Mouse (Mus musculus): ENCODE results near the gene Rnf212b. TPM values are rescaled to one million over a fixed set of nuclear protein-coding genes. Genes with fewer than 3 reads are reported as not detected.

Gene Rnf212b
- total and polyA plus RNA-seq, 2 experiments: not detected

GRCm38 (mm10) chr14:54781610-54782365, 32.2 kb upstream of the Rnf212b start, which contains the start of gene Slc7a8:
Gene Slc7a8 (minus strand): TSS chr14:54781946.
- no peaks in the 10 kb centered on the region for H3K36me3 ChIP-seq (ENCODE audit: control insufficient read depth, insufficient read depth, low read length)
- H3K27me3 ChIP-seq (ENCODE audit: control insufficient read depth, insufficient read depth, low read length): 0 out of 2 replicates have a peak, but pooled peaks cover 2% of the 10 kb centered on the region
- H3K4me1 ChIP-seq (ENCODE audit: control insufficient read depth, insufficient read depth, low read length): peaks cover 7% of the 10 kb centered on the region; the same call in 1 of the 2 replicates
- TF ChIP-seq CTCF (IDR thresholded peaks at IDR 0.05; ENCODE audit: low read depth, low read length) (no peak), POLR2A (IDR thresholded peaks at IDR 0.05; ENCODE audit: extremely low read depth, insufficient read depth, low read length) (0 out of 2 replicates have a peak, but pooled peaks have one; percentile 29)
- peak within 1 kb of the TSS; percentile 38; the same call in 1 of the 2 replicates for H3K9ac ChIP-seq (ENCODE audit: low read depth, low read length)
- no peak within 1 kb of the TSS for H3K27ac ChIP-seq (replicated peaks; ENCODE audit: insufficient read depth, low read depth, low read length)
- no peaks in the 10 kb centered on the region for H3K79me2 ChIP-seq (ENCODE audit: control insufficient read depth, insufficient read depth, low read length)
- peak within 1 kb of the TSS; percentile 57 for H3K4me3 ChIP-seq (ENCODE audit: insufficient read depth, low read depth, low read length)
- no peak for DNase-seq (ENCODE audit: extremely low read depth, low read depth, low spot score)
- 4% methylated on average over 37 of the region's 37 CpGs for WGBS

DNA sequence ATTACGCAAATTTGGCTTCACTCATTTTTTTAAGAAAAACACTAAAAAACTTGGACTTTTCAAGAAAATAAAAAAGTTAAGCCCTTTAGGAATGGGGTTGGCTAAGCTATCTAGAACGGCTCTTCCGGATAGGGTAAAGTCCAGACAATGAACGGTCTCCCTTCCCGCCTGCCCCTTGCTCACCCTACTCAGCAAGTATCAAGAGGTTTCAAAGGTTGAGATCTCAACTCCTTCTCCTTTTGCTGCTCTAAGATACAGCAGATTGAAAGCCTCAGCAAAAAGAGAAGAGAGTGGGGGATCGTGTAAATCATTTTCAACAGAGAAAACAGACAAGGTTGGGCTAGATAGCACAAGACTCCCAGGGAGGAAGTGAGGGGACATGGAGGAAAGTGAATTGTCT, 31.0 kb upstream of the Rnf212b start:
- Histone ChIP-seq H3K79me2 (ENCODE audit: control insufficient read depth, insufficient read depth, low read length) (no peaks in the 10 kb centered on the region), H3K9ac (ENCODE audit: low read depth, low read length) (no peak overlapping the region), H3K27ac (replicated peaks; ENCODE audit: insufficient read depth, low read depth, low read length) (no peak overlapping the region), H3K4me1 (ENCODE audit: control insufficient read depth, insufficient read depth, low read length) (peaks cover 7% of the 10 kb centered on the region; the same call in 1 of the 2 replicates), H3K4me3 (ENCODE audit: insufficient read depth, low read depth, low read length) (no peak overlapping the region), H3K36me3 (ENCODE audit: control insufficient read depth, insufficient read depth, low read length) (no peaks in the 10 kb centered on the region), H3K27me3 (ENCODE audit: control insufficient read depth, insufficient read depth, low read length) (0 out of 2 replicates have a peak, but pooled peaks cover 2% of the 10 kb centered on the region)
- 74% methylated on average over 6 of the region's 6 CpGs for WGBS
- DNase-seq (ENCODE audit: extremely low read depth, low read depth, low spot score): no peak
- TF ChIP-seq CTCF (IDR thresholded peaks at IDR 0.05; ENCODE audit: low read depth, low read length): no peak
- no peak for TF ChIP-seq POLR2A (IDR thresholded peaks at IDR 0.05; ENCODE audit: extremely low read depth, insufficient read depth, low read length)

- WGBS: 72% methylated on average over 4 of the region's 4 CpGs
- peak; percentile 61 for DNase-seq (ENCODE audit: extremely low read depth, low read depth, low spot score)
These were observed 28.0 kb upstream of the Rnf212b start for GRCm38 (mm10) chr14:54785898-54786297.

DNA sequence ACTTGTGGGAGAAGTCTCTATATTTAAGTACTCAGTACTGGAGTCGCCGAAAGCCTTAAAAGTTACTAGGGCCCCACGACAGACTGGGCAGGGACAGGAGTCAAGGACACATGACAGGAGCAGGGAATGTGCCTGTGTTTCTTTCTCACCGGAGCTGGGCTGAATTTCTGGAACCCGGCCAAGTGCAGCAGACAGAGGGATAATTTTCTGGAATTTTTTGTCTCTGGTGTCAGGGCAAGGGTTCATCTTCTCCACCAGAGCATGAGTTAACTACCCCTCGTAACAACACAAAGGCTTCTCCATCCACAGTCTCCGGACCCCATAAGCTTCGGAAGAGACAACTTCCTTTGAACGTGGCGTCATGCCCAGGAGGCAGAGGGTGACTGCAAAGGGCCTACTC, 27.5 kb upstream of the Rnf212b start:
- Histone ChIP-seq H3K79me2 (ENCODE audit: control insufficient read depth, insufficient read depth, low read length) (no peaks in the 10 kb centered on the region), H3K36me3 (ENCODE audit: control insufficient read depth, insufficient read depth, low read length) (no peaks in the 10 kb centered on the region), H3K27me3 (ENCODE audit: control insufficient read depth, insufficient read depth, low read length) (no peaks in the 10 kb centered on the region), H3K27ac (replicated peaks; ENCODE audit: insufficient read depth, low read depth, low read length) (no peak overlapping the region), H3K9ac (ENCODE audit: low read depth, low read length) (no peak overlapping the region), H3K4me1 (ENCODE audit: control insufficient read depth, insufficient read depth, low read length) (peaks cover 3% of the 10 kb centered on the region; the same call in 1 of the 2 replicates), H3K4me3 (ENCODE audit: insufficient read depth, low read depth, low read length) (no peak overlapping the region)
- 55% methylated on average over 10 of the region's 10 CpGs for WGBS
- no peak for TF ChIP-seq POLR2A (IDR thresholded peaks at IDR 0.05; ENCODE audit: extremely low read depth, insufficient read depth, low read length)
- DNase-seq (ENCODE audit: extremely low read depth, low read depth, low spot score): no peak

More at GRCm38 (mm10) chr14:54785898-54786297, 28.0 kb upstream of the Rnf212b start:
- Histone ChIP-seq H3K4me1 (ENCODE audit: control insufficient read depth, insufficient read depth, low read length) (peaks cover 6% of the 10 kb centered on the region; the same call in 1 of the 2 replicates), H3K9ac (ENCODE audit: low read depth, low read length) (no peak overlapping the region), H3K79me2 (ENCODE audit: control insufficient read depth, insufficient read depth, low read length) (no peaks in the 10 kb centered on the region), H3K36me3 (ENCODE audit: control insufficient read depth, insufficient read depth, low read length) (no peaks in the 10 kb centered on the region), H3K27ac (replicated peaks; ENCODE audit: insufficient read depth, low read depth, low read length) (no peak overlapping the region), H3K4me3 (ENCODE audit: insufficient read depth, low read depth, low read length) (no peak overlapping the region), H3K27me3 (ENCODE audit: control insufficient read depth, insufficient read depth, low read length) (0 out of 2 replicates have a peak, but pooled peaks cover 2% of the 10 kb centered on the region)
- no peak for TF ChIP-seq POLR2A (IDR thresholded peaks at IDR 0.05; ENCODE audit: extremely low read depth, insufficient read depth, low read length)
- TF ChIP-seq CTCF (IDR thresholded peaks at IDR 0.05; ENCODE audit: low read depth, low read length): peak; percentile 75

DNA sequence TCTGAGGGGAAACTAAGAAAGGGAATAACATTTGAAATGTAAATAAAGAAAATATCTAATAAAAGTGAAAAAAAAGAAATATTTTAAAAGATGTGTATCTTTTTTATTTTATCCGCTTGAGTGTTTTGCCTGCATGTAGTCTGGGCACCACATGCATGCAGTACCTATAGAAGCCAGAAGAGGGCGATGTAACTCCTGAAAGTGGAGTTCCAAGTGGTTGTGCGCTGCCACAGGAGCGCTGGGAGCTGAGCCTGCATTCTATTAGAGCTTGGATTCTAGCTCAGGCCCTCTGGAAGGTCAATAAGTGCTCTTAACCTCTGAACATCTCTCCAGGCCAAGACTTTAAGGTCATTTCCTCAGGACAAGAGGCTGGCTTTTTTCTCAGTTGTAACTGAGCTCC, 26.7 kb upstream of the Rnf212b start:
- no peak overlapping the region for H3K9ac ChIP-seq (ENCODE audit: low read depth, low read length)
- H3K4me1 ChIP-seq (ENCODE audit: control insufficient read depth, insufficient read depth, low read length): no peaks in the 10 kb centered on the region
- 68% methylated on average over 4 of the region's 4 CpGs for WGBS
- TF ChIP-seq CTCF (IDR thresholded peaks at IDR 0.05; ENCODE audit: low read depth, low read length) (peak; percentile 47), POLR2A (IDR thresholded peaks at IDR 0.05; ENCODE audit: extremely low read depth, insufficient read depth, low read length) (no peak)
- no peaks in the 10 kb centered on the region for H3K36me3 ChIP-seq (ENCODE audit: control insufficient read depth, insufficient read depth, low read length)
- H3K27ac ChIP-seq (replicated peaks; ENCODE audit: insufficient read depth, low read depth, low read length): no peak overlapping the region
- H3K27me3 ChIP-seq (ENCODE audit: control insufficient read depth, insufficient read depth, low read length): no peaks in the 10 kb centered on the region
- H3K4me3 ChIP-seq (ENCODE audit: insufficient read depth, low read depth, low read length): no peak overlapping the region
- no peaks in the 10 kb centered on the region for H3K79me2 ChIP-seq (ENCODE audit: control insufficient read depth, insufficient read depth, low read length)
- DNase-seq (ENCODE audit: extremely low read depth, low read depth, low spot score): no peak

DNA sequence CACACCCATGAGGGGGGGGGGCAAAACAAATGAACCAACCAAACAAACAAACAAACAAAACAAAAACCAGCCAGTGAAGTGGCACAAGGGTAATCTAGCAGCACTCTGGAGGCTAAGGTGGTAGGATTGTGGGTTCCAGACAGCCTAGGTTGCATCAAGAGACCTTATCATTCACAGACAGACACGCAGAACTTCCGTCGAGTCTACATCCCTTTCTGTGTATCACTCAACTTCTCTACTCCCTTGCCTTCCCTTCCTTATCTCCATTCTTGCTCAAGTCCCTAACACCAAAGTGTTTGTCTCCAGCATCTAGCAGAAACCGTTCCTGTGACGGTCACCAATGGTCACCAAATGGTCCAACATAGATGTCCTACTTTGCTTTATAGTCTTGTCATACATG, 25.7 kb upstream of the Rnf212b start:
- Histone ChIP-seq H3K9ac (ENCODE audit: low read depth, low read length) (no peak overlapping the region), H3K4me3 (ENCODE audit: insufficient read depth, low read depth, low read length) (no peak overlapping the region), H3K36me3 (ENCODE audit: control insufficient read depth, insufficient read depth, low read length) (no peaks in the 10 kb centered on the region), H3K79me2 (ENCODE audit: control insufficient read depth, insufficient read depth, low read length) (no peaks in the 10 kb centered on the region), H3K27ac (replicated peaks; ENCODE audit: insufficient read depth, low read depth, low read length) (no peak overlapping the region), H3K27me3 (ENCODE audit: control insufficient read depth, insufficient read depth, low read length) (no peaks in the 10 kb centered on the region), H3K4me1 (ENCODE audit: control insufficient read depth, insufficient read depth, low read length) (no peaks in the 10 kb centered on the region)
- 93% methylated on average over 5 of the region's 5 CpGs for WGBS
- no peak for DNase-seq (ENCODE audit: extremely low read depth, low read depth, low spot score)
- TF ChIP-seq CTCF (IDR thresholded peaks at IDR 0.05; ENCODE audit: low read depth, low read length) (no peak), POLR2A (IDR thresholded peaks at IDR 0.05; ENCODE audit: extremely low read depth, insufficient read depth, low read length) (no peak)
